Mouse (Mus musculus) right cerebral cortex, adult 18-20 months (tissue): ENCODE measurements at regions not wholly inside any gene's neighbourhood (a gene's known extent, or its start where the extent isn't known, plus 50 kb on each side); places are given as distances from the start of the nearest gene placed in this dataset.

ENCODE experiments used
- DNase-seq: peaks from one replicate; pipeline ENCODE4 v3.0.0; 2022; ENCODE audit warnings: mixed read lengths

DNA sequence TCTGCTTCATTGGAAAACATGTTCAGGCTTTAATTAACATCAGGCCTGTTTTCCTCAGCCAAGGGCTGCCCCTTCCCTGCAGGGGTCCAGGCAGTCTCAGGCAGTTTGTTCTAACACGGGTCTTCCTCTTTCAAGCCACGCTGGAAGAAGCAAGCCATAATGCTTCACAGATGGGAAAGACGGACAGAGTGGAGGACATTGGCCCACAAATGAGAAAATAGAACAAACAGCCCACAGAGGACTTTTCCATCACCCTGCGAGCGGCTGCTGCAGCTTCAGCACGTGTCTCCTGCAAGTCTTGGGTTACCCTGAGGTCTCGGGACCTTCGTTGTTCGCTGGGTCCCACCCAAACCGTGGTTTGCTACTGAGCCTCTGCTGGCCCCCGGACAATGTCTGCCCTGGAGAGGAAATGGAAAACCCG, 565.9 kb upstream of the 3110018I06Rik start:
- DNase-seq: no peak

DNA sequence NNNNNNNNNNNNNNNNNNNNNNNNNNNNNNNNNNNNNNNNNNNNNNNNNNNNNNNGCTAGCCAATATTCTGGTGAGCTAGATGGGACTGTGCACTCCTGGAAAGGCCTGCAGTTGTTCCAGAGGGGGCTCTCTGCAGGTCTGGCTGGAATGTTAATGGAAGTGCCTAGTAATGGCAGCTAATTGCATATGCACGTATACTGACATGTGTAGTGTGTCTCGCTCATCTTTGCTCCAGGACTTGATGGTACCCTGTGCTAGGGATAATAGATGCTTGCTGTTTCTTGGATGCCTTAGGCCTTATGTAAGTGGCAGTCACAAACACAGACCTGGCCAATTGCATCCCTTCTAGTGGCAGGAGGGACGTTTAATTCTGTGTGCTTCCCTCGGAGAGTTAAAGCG, 560.0 kb upstream of the 3110018I06Rik start:
- no peak for DNase-seq

DNA sequence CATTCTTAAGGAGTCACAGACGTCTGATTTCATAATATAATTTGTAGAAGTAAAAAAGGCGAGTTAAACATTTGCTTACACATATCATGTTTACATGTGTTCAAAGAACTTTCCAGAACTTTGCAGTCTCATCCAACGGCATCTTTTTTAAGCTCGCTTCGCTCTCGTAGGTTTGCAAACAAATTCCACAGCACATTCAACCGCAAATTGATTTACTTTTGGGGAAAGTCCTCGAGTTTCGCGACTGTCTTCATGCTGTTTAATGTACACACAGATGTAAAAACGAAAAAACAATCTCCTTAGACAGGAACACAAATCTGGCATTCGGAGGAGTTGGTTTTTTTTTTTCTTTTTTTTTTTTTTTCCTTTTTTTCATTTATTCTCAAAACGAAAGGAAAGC, 559.3 kb upstream of the 3110018I06Rik start:
- no peak for DNase-seq

DNA sequence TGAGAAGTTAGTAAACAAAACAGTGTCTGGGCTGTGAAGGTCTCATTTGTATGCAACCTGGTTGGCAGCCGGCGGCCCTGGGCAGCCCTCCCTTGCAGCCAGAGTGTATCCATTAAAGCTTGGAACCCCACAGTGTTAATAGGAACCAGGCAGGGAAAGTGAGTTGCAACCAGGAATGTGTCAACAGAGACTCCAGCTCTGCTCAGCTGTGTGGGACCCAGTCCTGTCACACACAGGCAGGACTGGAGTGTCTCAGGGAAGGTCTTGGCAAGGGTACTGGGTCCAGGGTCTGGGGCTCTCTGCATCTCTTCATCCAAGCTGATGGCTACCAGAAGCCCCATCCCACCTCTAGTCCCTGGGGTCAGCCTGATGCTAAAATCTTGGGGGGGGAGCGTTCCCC, 556.8 kb upstream of the 3110018I06Rik start:
- no peak for DNase-seq

- DNase-seq: peak; percentile 89
Measured at GRCm38 (mm10) chr12:106939381-106939780, 549.1 kb upstream of the 3110018I06Rik start.

- no peak for DNase-seq
Measured at GRCm38 (mm10) chr12:106943874-106944273, 544.6 kb upstream of the 3110018I06Rik start.

- DNase-seq: no peak
Measured at GRCm38 (mm10) chr12:106952621-106953020, 535.8 kb upstream of the 3110018I06Rik start.

DNA sequence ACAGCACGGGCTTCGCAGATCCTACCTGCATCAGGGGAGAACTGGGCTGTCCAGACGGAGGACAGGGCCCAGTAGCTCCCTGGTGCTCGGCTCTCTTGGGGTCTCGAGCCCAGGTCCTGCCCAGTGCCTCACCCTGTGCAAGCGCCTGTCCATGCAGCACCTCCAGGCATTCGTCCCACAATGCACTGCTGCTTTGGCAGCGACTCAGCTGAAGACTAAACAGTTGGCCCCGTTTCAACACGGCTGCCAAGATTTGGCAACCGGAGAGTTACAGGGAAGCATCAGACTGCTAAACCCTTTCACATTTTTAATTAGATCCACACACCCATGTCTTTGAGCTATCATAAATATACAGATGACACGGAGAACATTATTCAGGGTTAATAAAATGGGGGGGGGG, 532.7 kb upstream of the 3110018I06Rik start:
- peak; percentile 62 for DNase-seq

DNA sequence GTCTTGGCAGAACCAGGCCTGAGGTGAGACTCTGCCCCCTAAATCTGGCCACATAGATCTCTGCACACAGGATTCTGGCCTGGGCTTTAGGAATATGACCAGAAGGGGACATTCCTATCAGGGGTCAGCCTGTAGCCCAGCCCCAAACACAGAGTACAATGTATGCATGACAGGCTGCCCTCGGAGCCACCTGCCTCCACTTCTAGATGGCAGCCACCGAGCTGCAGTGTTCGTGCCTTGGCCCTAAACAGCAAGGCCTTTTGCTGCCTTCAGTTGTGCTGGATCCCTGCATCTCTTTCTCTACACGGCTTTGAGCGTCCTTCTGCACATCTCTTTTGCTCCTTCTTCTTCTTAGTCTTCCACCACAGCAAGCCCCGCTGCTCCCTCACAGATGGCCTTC, 532.2 kb upstream of the 3110018I06Rik start:
- no peak for DNase-seq

- no peak for DNase-seq
Measured at GRCm38 (mm10) chr12:106961991-106962390, 526.4 kb upstream of the 3110018I06Rik start.

DNA sequence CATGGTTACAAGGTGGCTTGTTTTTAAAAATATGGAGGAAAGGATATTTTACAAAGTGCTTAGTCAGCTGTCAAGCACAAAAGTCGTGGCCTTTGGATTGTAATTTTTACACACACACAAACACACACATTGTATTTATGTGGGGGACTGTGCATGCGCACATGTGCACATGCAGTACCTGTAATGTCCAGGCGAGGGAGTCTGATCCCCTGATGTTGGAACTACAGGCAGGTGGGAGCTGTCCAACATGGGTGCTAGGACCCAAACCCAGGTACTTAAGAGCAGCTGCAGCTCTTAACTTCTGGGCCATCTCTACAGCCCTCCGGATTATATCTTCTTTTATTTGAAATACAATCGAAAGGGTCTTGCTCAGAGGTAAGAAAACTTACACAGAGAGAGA, 524.7 kb upstream of the 3110018I06Rik start:
- no peak for DNase-seq

DNA sequence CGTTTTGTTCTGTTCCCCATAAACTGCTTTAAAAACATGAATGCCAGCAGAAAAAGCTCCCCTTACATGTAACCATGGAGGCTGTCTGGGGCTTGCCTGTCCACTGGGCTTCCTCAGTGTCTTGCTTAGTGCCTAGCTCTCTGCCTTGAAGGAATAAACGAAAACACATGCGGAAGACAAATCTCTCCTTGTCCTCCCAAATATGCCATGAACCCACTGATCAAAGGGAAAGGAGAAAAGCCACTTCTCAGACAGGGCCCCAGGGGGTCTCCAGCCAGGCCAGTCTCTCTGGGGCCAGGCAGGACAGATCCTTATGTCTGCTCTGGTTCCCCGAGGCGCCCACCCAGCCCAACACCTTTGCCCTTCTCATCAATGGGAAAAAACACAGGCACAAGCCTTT, 518.6 kb upstream of the 3110018I06Rik start:
- no peak for DNase-seq

GRCm38 (mm10) chr12:106992421-106992820, 496.0 kb upstream of the 3110018I06Rik start:
- DNase-seq: no peak

- no peak for DNase-seq
Measured at GRCm38 (mm10) chr12:106993011-106993410, 495.4 kb upstream of the 3110018I06Rik start.

DNA sequence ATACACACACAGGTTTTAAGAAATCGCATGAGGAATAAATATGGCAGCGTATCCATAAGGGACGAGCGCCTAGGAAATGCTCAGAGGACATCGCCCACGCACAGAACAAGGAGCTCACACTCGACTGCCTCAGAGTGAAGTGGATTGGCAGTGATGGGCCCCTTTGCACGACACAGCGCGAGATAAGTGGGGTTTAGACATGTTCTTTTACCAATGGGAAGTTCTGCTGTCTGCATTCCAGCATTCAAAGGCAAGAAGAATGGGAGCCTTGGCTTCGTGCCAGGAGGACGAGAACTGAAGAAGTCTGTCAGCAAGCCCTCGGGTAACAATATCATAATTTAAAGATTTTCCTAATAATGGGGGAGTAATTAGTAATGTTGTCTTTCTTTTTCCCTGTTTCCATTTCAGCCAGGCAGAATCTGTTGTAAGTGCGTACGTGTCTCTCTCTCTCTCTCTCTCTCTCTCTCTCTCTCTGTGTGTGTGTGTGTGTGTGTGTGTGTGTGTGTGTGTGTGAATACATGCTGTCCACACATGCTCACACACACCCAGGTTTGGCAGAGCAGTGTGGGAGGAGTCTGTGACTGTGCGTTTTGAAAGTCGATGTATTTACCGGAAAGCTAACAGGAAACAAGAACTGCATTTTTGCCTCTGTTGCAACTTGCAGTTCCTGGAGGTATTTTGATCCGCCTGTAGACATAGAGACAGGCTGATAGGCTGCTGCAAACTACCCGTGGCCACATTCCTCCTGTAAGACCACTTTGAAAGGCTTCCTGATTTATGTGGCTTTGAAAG, 477.2 kb upstream of the 3110018I06Rik start:
- peak; percentile 16 for DNase-seq

DNA sequence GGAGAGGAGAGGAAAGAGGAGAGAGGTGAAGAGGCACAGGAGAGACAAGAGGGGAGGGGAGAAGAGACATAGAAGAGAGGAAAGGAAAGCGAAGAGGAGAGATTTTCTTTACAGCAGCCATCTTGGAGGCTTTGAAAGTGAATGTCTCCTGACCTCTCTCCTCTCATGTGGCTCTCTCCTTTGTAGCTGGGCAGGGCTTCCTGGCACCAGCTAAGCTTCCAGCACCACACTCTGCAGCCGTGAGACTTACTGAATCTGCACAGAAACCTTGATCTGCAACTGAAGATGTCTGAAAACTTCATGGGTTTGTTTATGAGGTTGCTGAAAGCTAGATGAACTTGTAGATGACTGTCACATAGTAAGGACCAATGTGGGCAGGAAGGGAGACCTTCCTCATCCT, 471.6 kb upstream of the 3110018I06Rik start:
- no peak for DNase-seq

DNA sequence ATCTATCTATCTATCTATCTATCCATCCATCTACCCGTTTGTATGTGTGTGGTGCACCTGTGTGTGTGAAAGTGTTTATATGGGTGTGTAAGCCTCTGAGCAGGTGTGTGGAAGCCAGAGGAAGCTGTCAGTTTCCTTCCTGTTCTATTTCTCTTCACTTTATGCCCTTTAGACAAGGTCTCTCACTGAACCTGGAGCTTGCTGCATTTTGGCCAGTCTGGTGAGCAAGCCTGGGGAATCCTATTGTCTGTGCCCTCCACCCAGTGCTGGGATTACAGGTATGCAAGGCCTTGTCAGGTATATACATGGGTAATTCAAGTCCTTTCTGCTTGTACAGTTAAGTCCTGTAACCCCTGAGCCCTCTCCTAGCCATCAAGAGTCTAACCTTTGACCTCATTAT, 466.6 kb upstream of the 3110018I06Rik start:
- no peak for DNase-seq

DNA sequence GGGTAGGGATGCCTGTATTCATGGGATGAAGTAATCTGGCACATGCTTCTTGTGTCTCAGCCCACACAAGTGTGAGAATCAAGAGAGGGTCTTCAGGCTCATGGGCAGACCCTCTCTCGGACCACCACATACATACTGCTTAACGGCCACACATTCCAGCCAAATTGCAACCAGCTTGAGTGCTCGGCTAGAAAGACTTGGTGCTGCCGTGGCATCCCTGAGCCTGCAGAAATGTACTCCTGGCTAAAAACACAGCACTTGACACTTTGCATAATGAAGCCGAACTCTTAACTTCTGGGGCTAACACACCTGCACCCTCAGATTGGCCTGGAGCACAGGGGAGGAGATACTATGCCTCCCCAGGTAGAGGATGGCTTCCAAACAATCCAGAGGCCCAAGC, 461.6 kb upstream of the 3110018I06Rik start:
- no peak for DNase-seq

- DNase-seq: no peak
Measured at GRCm38 (mm10) chr12:107027842-107028549, 460.4 kb upstream of the 3110018I06Rik start.

DNA sequence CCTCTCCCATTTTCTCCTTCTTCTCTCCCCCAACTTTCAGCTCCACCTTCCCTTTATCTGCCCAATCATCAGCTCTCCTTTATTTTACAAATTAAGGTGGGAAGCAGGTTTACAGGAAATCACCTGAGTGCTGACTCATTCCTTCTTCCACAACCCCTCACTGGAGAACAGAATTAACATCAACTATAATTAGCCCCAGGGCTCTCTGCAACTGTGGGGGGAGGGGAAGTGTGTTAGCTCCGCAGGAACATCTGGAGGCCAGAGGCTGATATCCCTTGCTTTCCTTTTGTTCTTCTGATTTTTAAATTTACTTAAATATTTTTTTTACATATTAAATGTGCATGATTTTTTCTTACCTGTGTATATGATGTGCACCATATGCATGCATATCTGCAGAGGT, 459.4 kb upstream of the 3110018I06Rik start:
- DNase-seq: no peak

- DNase-seq: no peak
Measured at GRCm38 (mm10) chr12:107036357-107036756, 452.1 kb upstream of the 3110018I06Rik start.

DNA sequence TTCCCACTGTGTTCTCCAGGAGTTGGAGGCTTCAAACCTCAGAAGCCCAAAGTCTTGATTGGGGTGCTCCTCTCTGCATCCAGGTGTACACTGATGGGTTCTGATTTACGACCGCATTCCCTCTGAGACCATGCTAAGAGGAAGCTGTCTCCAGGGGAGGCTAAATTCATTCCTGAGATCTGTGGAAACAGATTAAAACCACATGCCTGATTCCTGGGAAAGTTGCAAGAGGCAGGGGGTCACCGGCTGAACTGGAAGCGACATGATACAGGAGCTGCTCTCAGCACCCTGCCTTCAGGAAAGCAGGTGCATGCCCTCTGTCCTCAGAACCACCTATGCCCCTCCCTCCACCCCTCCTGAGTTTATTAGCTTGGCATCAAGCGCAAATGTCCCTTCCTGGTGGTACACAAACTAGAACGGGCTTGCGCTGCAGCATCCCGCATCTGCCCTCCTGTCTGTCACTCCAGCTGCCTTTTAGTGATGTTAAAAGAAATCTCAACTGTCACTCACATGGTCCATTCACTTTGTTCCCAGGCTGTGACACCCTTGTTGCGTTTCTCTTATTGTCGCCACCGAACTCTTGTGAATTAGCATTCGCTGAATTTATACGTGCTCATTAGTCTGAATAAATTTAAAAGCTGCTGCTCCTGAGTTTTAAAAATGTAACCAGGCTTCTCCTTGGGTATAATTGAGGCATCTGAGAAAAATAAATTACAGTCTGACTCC, 446.3 kb upstream of the 3110018I06Rik start:
- DNase-seq: no peak

- DNase-seq: no peak
Measured at GRCm38 (mm10) chr12:107046496-107046895, 441.9 kb upstream of the 3110018I06Rik start.

DNA sequence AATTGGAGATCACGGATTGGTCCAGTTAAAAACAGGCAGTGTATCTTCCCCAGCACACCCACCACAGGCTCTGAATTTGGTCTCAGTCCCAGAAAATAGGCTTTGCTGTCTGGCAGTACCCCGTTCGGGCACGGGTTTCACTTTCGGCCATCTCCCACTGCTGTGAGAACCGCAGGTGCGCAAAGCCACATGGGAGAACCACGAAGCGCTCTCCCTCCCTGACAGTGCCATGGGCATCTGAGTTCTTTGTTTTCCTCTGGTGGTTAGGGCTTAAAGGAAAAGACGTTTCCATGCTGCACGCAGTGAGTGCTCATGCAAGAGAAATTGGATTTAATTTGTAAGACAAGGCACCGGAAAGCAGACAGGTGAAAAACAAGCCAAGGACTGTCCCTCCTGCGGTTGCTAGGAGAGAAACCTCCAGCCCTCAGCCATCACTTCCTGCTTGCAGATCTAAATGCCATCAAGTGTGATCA, 441.3 kb upstream of the 3110018I06Rik start:
- DNase-seq: peak; percentile 34
